Mouse (Mus musculus) heart, postnatal 0 days (tissue): ENCODE results near the gene Nt5c2. TPM values are rescaled to one million over a fixed set of nuclear protein-coding genes. Genes with fewer than 3 reads are reported as not detected.

Experiments
- ATAC-seq: fragments of 200-750 bp; cut with Nextera tagmentation; 2 replicates; pipeline ENCODE4 v1.8.0; 2017; ENCODE audit warnings: low read depth, moderate number of reproducible peaks, moderate library complexity; ENCODE audit not compliant: insufficient read depth
- DNase-seq: peaks from one replicate; pipeline ENCODE4 v3.0.0-alpha.2; 2016; ENCODE audit warnings: low spot score
- H3K27ac ChIP-seq: fragments of 300-500 bp; sonication (generic); 2 replicates; pipeline ENCODE4 v1.5.1; 2014; ENCODE audit warnings: low read depth, mild to moderate bottlenecking
- H3K27me3 ChIP-seq: fragments of 300-500 bp; sonication (generic); 2 replicates; pipeline ENCODE4 v1.6.1; 2014; ENCODE audit warnings: low read length, mixed read lengths; ENCODE audit not compliant: control insufficient read depth, insufficient read depth
- H3K36me3 ChIP-seq: fragments of 300-500 bp; sonication (generic); replicated peaks from 2 replicates; pipeline ENCODE4 v1.6.1; 2014; ENCODE audit warnings: low read length, mixed read lengths; ENCODE audit not compliant: control insufficient read depth, insufficient read depth
- H3K4me1 ChIP-seq: fragments of 300-500 bp; sonication (generic); 2 replicates; pipeline ENCODE4 v1.6.1; 2014; ENCODE audit warnings: antibody characterized with exemption; ENCODE audit not compliant: control insufficient read depth, insufficient read depth
- H3K4me2 ChIP-seq: fragments of 300-500 bp; sonication (generic); 2 replicates; pipeline ENCODE4 v1.6.1; 2014; ENCODE audit warnings: low read depth, mild to moderate bottlenecking, low read length, moderate library complexity
- H3K4me3 ChIP-seq: fragments of 300-500 bp; sonication (generic); 2 replicates; pipeline ENCODE4 v1.5.1; 2014; ENCODE audit warnings: low read depth, low read length
- H3K9ac ChIP-seq: fragments of 300-500 bp; sonication (generic); replicated peaks from 2 replicates; pipeline ENCODE4 v1.6.1; 2014; ENCODE audit warnings: low read depth, low read length, mixed read lengths
- H3K9me3 ChIP-seq: fragments of 300-500 bp; sonication (generic); replicated peaks from 2 replicates; pipeline ENCODE4 v1.6.1; 2016; ENCODE audit warnings: low read length; ENCODE audit not compliant: control insufficient read depth
- CTCF ChIP-seq: IDR thresholded peaks from 2 replicates; pipeline ENCODE4 v1.5.1; 2016; ENCODE audit warnings: antibody characterized with exemption, control low read depth, low read depth
- EP300 ChIP-seq: IDR thresholded peaks from 2 replicates; pipeline ENCODE4 v1.6.1; 2016; ENCODE audit warnings: antibody characterized with exemption, low read depth
- WGBS: fragments of 180-500 bp; shearing (Covaris S2); extraction: QIAGEN DNeasy Blood & Tissue Kit; methylation state at CpG from one replicate; pipeline ENCODE4 v1.1.7; 2014; 5-methylcytosine and 5-hydroxymethylcytosine counted together
- polyA plus RNA-seq: library from polyadenylated mRNA; unstranded; fragments of >200 nt; fragmentation: Nextera tagmentation; extraction: Ambion mirVana; gene quantifications from 2 replicates; pipeline ENCODE4 v1.2.1, GENCODE M21; 2015
- total RNA-seq: library from RNA; depleted of rRNA; stranded (reverse); fragments of >200 nt; gene quantifications from 2 replicates; pipeline ENCODE4 v1.2.3, GENCODE M21; 2014; ENCODE audit warnings: low replicate concordance

Nt5c2 gene
- total and polyA plus RNA-seq, 2 experiments from 2014 or later, result 33.9 to 111 TPM

GRCm38 (mm10) chr19:46908207-46908606 is 106.7 kb downstream of the Nt5c2 start:
- Histone ChIP-seq H3K36me3 (peaks cover 8% of the 10 kb centered on the region), H3K4me3 (no peak overlapping the region), H3K4me1 (0 out of 2 replicates have a peak, but pooled peaks cover 7% of the 10 kb centered on the region), H3K27ac (no peak overlapping the region), H3K4me2 (no peak overlapping the region), H3K27me3 (no peaks in the 10 kb centered on the region), H3K9ac (no peak overlapping the region), H3K9me3 (no peaks in the 10 kb centered on the region)
- ATAC-seq, result no peak
- TF ChIP-seq CTCF, result no peak
- no peak for TF ChIP-seq EP300
- DNase-seq, result no peak
- 83% methylated on average over 5 of the region's 5 CpGs for WGBS

GRCm38 (mm10) chr19:46905971-46906370 is 109.0 kb downstream of the Nt5c2 start:
- no peak for TF ChIP-seq EP300
- no peak for TF ChIP-seq CTCF
- Histone ChIP-seq H3K9me3 (no peaks in the 10 kb centered on the region), H3K36me3 (peaks cover 9% of the 10 kb centered on the region), H3K4me1 (0 out of 2 replicates have a peak, but pooled peaks cover 7% of the 10 kb centered on the region), H3K9ac (no peak overlapping the region), H3K27ac (no peak overlapping the region), H3K4me3 (no peak overlapping the region), H3K4me2 (no peak overlapping the region), H3K27me3 (no peaks in the 10 kb centered on the region)
- WGBS, result 76% methylated on average over 4 of the region's 4 CpGs
- ATAC-seq (no peak), DNase-seq (no peak)

DNA sequence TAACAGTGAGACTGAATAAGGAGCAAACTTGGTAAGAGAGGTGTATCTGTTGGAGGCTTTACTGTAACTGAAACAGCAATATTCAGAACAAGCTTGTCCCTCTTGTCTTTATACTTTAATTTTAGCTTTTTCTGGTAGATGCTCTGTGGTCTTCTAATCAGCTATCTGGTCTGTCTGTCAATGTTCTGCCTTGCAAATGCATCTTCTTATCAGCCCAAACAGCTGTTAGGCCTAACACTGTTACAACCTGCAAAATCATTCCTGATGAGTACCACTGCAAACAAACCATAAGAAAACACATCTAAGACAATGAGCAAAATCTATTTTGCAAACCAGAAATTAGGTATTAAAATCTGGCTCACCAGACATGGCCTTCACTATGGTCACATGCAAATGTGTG is 109.6 kb downstream of the Nt5c2 start:
- Histone ChIP-seq H3K4me2 (no peak overlapping the region), H3K9me3 (no peaks in the 10 kb centered on the region), H3K4me3 (no peak overlapping the region), H3K27me3 (no peaks in the 10 kb centered on the region), H3K4me1 (0 out of 2 replicates have a peak, but pooled peaks cover 7% of the 10 kb centered on the region), H3K9ac (no peak overlapping the region), H3K36me3 (peaks cover 9% of the 10 kb centered on the region), H3K27ac (no peak overlapping the region)
- ATAC-seq, result no peak
- no peak for DNase-seq
- TF ChIP-seq EP300, result no peak
- no peak for TF ChIP-seq CTCF

DNA sequence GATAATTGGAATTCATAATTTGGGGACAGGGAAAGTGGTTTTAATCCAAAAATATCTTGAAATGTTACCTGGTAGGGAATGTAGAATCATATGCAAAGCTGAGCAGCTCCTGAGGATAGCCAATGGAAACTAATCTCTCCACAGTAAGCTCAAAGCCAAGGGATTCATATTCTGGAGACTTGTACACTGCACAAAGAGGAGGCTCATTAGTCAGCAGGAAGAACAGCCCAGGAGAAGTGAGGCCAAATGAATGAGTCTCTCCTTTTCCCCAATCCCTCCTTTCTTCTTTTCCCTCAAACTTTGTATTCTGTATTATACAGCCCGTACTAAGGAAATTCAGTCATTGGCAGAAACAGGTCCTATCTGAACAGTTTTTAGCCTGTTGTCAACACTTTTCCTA is 110.0 kb downstream of the Nt5c2 start:
- Histone ChIP-seq H3K4me1 (peaks cover 7% of the 10 kb centered on the region; the same call in 1 of the 2 replicates), H3K36me3 (peaks cover 9% of the 10 kb centered on the region), H3K27ac (no peak overlapping the region), H3K27me3 (no peaks in the 10 kb centered on the region), H3K4me2 (no peak overlapping the region), H3K9me3 (no peaks in the 10 kb centered on the region), H3K9ac (no peak overlapping the region), H3K4me3 (no peak overlapping the region)
- ATAC-seq (no peak), DNase-seq (no peak)
- TF ChIP-seq EP300 (no peak), CTCF (no peak)
- WGBS, result 73% methylated on average over 1 of the region's 1 CpGs

DNA sequence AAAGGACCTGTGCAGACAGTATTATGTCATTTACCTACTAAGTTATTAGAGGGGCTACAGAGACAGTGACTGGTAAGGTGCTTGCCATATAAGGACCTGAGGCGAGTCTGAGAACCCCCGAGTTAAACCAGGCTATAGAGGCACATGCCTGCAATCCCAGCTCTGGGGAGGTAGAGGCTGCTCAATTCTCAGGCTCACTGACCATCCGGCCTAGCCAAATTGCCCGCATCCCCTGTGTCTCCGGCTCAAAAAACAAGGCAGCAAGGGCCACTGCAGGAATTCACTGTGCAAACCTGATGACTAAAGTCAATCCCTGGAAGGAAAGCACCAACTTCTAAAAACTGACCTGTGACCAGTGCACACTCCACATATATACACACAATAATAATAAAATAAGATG is 111.6 kb downstream of the Nt5c2 start:
- H3K4me3 ChIP-seq, result no peak overlapping the region
- no peak overlapping the region for H3K27ac ChIP-seq
- H3K4me2 ChIP-seq, result no peak overlapping the region
- TF ChIP-seq CTCF (no peak), EP300 (no peak)
- H3K27me3 ChIP-seq, result no peaks in the 10 kb centered on the region
- DNase-seq (no peak), ATAC-seq (no peak)
- no peaks in the 10 kb centered on the region for H3K9me3 ChIP-seq
- peaks cover 9% of the 10 kb centered on the region for H3K4me1 ChIP-seq
- no peak overlapping the region for H3K9ac ChIP-seq
- WGBS, result 85% methylated on average over 5 of the region's 5 CpGs
- peaks cover 15% of the 10 kb centered on the region for H3K36me3 ChIP-seq

DNA sequence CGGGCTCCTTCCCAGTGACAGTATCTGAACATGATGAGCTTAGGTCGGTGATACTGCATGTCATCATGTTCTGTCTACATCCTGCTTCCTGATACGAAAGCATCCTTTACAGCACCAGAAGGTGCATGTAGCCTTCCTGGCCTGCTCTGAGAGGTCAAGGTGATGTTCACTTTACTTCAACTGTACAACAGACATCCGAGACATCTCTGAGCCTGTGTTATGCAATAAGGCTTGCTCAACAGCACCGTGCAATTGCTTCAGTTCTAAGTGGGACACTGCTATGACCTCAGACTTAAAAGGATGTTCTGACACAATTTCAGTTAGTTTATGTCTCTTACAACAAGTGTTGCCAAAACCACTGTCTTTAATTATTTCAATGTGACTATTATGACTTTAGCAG is 113.6 kb downstream of the Nt5c2 start:
- H3K9ac ChIP-seq, result no peak overlapping the region
- H3K4me3 ChIP-seq, result no peak overlapping the region
- no peak for DNase-seq
- no peaks in the 10 kb centered on the region for H3K27me3 ChIP-seq
- peaks cover 32% of the 10 kb centered on the region for H3K36me3 ChIP-seq
- WGBS, result 68% methylated on average over 5 of the region's 5 CpGs
- no peak overlapping the region for H3K27ac ChIP-seq
- no peak for ATAC-seq
- no peak overlapping the region for H3K4me2 ChIP-seq
- peaks cover 9% of the 10 kb centered on the region for H3K4me1 ChIP-seq
- peaks cover 5% of the 10 kb centered on the region for H3K9me3 ChIP-seq
- TF ChIP-seq EP300 (no peak), CTCF (no peak)
